Comparison of ENCODE assay signal across 8 mouse cellular contexts in the genomic region with DNA sequence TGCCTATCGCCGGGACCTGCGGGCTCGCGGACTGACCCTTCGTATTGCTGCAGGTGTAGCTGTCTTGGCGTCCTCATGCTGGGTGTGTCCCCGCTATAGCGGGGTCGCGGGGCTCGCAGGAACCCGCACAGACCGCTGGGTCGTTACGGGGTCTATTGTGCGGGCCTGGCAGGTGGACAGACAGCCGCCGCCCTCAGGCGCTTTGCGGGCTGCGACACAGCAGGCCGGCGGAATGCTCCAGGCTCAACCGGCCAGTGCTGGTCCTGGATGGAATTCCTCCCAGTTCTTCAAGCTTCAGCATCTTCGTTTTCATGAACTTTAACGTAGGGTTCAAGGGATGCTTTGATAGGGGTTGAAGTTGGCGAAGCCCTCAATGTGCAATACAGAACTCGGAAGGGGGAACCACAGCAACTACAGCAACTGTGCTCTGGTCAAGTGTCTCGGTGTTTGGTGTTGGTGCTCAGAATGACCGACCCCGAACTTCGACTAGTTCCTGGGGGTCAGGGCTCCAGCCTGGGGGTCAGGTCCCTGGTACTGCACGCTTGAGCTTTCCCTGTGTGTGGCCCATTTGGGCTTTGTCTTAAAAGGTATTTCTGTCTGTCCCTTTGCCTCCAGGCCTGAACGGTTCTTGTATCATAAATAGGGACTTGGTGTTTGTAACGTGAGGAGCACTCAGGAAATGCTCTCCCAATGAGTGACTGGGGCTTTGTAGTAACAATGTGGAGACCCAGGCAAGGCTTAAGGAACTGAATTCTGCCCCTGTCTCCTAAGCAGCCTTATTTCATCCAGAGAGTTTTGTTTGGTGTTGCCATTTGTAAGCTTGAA. TPM values are rescaled to one million over a fixed set of nuclear protein-coding genes. Genes with fewer than 3 reads are reported as not detected.
DNase-seq lines count a peak whose midpoint lies in the region; ATAC-seq and TF ChIP-seq lines count a peak whose summit lies in the region.

No protein-coding gene starts in this region.

- H3K79me2 ChIP-seq in CH12.LX (replicated peaks; ENCODE audit: control insufficient read depth, extremely low read depth, insufficient read depth, poor library complexity, severe bottlenecking) (no peaks in the 10 kb centered on the region), macrophage (ENCODE audit: inconsistent target) (peaks cover 54% of the 10 kb centered on the region)

- H3K36me3 ChIP-seq in CH12.LX (replicated peaks in 1 of 2; ENCODE audit: control insufficient read depth in 1 of 2, insufficient read depth in 1 of 2, low read length in 1 of 2): no peaks in the 10 kb centered on the region
- no peaks in the 10 kb centered on the region for H3K36me3 ChIP-seq in embryonic facial prominence, embryonic 12.5 days
- no peaks in the 10 kb centered on the region for H3K36me3 ChIP-seq in intestine, embryonic 14.5 days (ENCODE audit: control insufficient read depth, insufficient read depth, low read length)
- peaks cover 2% of the 10 kb centered on the region; the same call in 1 of the 2 replicates for H3K36me3 ChIP-seq in macrophage (ENCODE audit: inconsistent target)

- no peak for DNase-seq in frontal cortex, postnatal 25 days (ENCODE audit: low spot score in 2 of 2)
- DNase-seq in CH12.LX (ENCODE audit: extremely low read depth): no peak
- DNase-seq in intestine, embryonic 14.5 days (ENCODE audit: low spot score): no peak
- no peak for DNase-seq in cerebellum, adult 8-10 months
- no peak for DNase-seq in cerebellum, postnatal 14 days

- peaks cover 9% of the 10 kb centered on the region for H3K27me3 ChIP-seq in CH12.LX (replicated peaks)
- H3K27me3 ChIP-seq in embryonic facial prominence, embryonic 12.5 days: peaks cover 29% of the 10 kb centered on the region
- H3K27me3 ChIP-seq in intestine, embryonic 14.5 days (replicated peaks; ENCODE audit: control insufficient read depth, insufficient read depth, low read length): peaks cover 19% of the 10 kb centered on the region

- H3K4me2 ChIP-seq in CH12.LX (ENCODE audit: insufficient read depth, low read depth, poor library complexity, severe bottlenecking): peak overlapping the region; percentile 25
- H3K4me2 ChIP-seq in embryonic facial prominence, embryonic 12.5 days (replicated peaks): peak overlapping the region; percentile 92
- peak overlapping the region; percentile 96 for H3K4me2 ChIP-seq in intestine, embryonic 14.5 days (ENCODE audit: low read length)

- no peak overlapping the region for H3K27ac ChIP-seq in CH12.LX (ENCODE audit: insufficient read depth, low read depth)
- H3K27ac ChIP-seq in embryonic facial prominence, embryonic 12.5 days: no peak overlapping the region
- H3K27ac ChIP-seq in intestine, embryonic 14.5 days (ENCODE audit: low read depth): 0 out of 2 replicates have a peak overlapping the region, but pooled peaks have one; percentile 1
- peak overlapping the region; percentile 43; the same call in 1 of the 2 replicates for H3K27ac ChIP-seq in macrophage

- H3K4me3 ChIP-seq in CH12.LX (replicated peaks in 1 of 3; ENCODE audit: low read depth in 2 of 3, low read length in 2 of 3, poor library complexity in 1 of 3) (peak overlapping the region; percentile 72 to 84 (median 73)), macrophage (ENCODE audit: inconsistent target) (peak overlapping the region; percentile 49)
- H3K4me3 ChIP-seq in embryonic facial prominence, embryonic 12.5 days: peak overlapping the region; percentile 63
- H3K4me3 ChIP-seq in intestine, embryonic 14.5 days (ENCODE audit: low read depth, low read length): peak overlapping the region; percentile 73

- H3K4me1 ChIP-seq in CH12.LX (ENCODE audit: control insufficient read depth in 1 of 2, insufficient read depth in 2 of 2): peaks cover 4 to 44% of the 10 kb centered on the region in 2 experiments; a peak in 3 of 4 replicates
- peaks cover 6% of the 10 kb centered on the region for H3K4me1 ChIP-seq in embryonic facial prominence, embryonic 12.5 days
- H3K4me1 ChIP-seq in intestine, embryonic 14.5 days (replicated peaks; ENCODE audit: control insufficient read depth, insufficient read depth, low read length): no peaks in the 10 kb centered on the region; the same call in 1 of the 2 replicates

- WGBS in embryonic facial prominence, embryonic 12.5 days: 3% methylated on average over 36 of the region's 36 CpGs
- WGBS in intestine, embryonic 14.5 days: 3% methylated on average over 36 of the region's 36 CpGs
- 3% methylated on average over 36 of the region's 36 CpGs for WGBS in macrophage (ENCODE audit: missing documents)

- TF ChIP-seq EP300 in CH12.LX (IDR thresholded peaks at IDR 0.05; ENCODE audit: low read length): no peak

- dilution Hi-C loops in CH12.LX (cut with MboI; ENCODE audit: extremely low pct_ligation_motif_present, extremely low pct_unique_long_range_greater_than_20kb, low sequenced_read_pairs): no loop called here

- peak overlapping the region; percentile 68; the same call in 1 of the 2 replicates for H3K9ac ChIP-seq in CH12.LX (ENCODE audit: insufficient read depth, low read depth)
- peak overlapping the region; percentile 67 for H3K9ac ChIP-seq in embryonic facial prominence, embryonic 12.5 days
- peak overlapping the region; percentile 54 for H3K9ac ChIP-seq in intestine, embryonic 14.5 days (ENCODE audit: low read length)

- TF ChIP-seq RAD21 in CH12.LX (IDR thresholded peaks at IDR 0.05; ENCODE audit: low read depth, low read length): no peak

- TF ChIP-seq CTCF in CH12.LX (conservative IDR thresholded peaks at IDR 0.05 in 1 of 2, IDR thresholded peaks at IDR 0.05 in 1 of 2; ENCODE audit: low read depth in 2 of 2, low read length in 2 of 2): no peak

- in situ Hi-C loops in CH12.LX (cut with MboI; ENCODE audit: low pct_ligation_motif_present, low pct_unique_long_range_greater_than_20kb, low sequenced_read_pairs): no loop called here

- no peak for TF ChIP-seq POLR2A in CH12.LX (IDR thresholded peaks at IDR 0.05; ENCODE audit: low read depth, low read length)

- H3K9me3 ChIP-seq in CH12.LX (replicated peaks; ENCODE audit: low read length): no peaks in the 10 kb centered on the region
- no peaks in the 10 kb centered on the region for H3K9me3 ChIP-seq in embryonic facial prominence, embryonic 12.5 days
- no peaks in the 10 kb centered on the region for H3K9me3 ChIP-seq in intestine, embryonic 14.5 days (ENCODE audit: control insufficient read depth, low read length)

- ATAC-seq in frontal cortex, adult (ENCODE audit: low TSS enrichment): peak; percentile 24; the same call in 1 of the 2 replicates
- ATAC-seq in embryonic facial prominence, embryonic 12.5 days (ENCODE audit: insufficient number of reproducible peaks, insufficient read depth, low FRiP score, low TSS enrichment): no peak
- peak; percentile 29 for ATAC-seq in intestine, embryonic 14.5 days (replicated peaks; ENCODE audit: low FRiP score, low TSS enrichment, low read depth)

TF ChIP-seq in CH12.LX, 34 proteins besides CTCF, POLR2A, EP300 and RAD21:
- peak; percentile 42; the same call in 1 of the 2 replicates for TF ChIP-seq UBTF (IDR thresholded peaks at IDR 0.05; ENCODE audit: low read depth, low read length)
- no peak for TF ChIP-seq GABPA (IDR thresholded peaks at IDR 0.05; ENCODE audit: insufficient replicate concordance, low read depth, low read length)

RNA-seq across cellular contexts. Expression of gene Abca3, which starts 0.8 kb away (rescaled TPM):
- 5.7 and 8.4 TPM in 2 replicates for total RNA-seq in CH12.LX (2012; rRNA removed)
- 3.9 and 4.0 TPM in 2 replicates for total RNA-seq in CH12.LX (2014; rRNA removed)
- polyA plus RNA-seq in CH12.LX (2012; ENCODE audit: insufficient read length, low read depth): 8.7 and 9.1 TPM in 2 replicates
- 7.8 and 9.6 TPM in 2 replicates for polyA plus RNA-seq in embryonic facial prominence, embryonic 12.5 days (2016; fragmentation: Nextera tagmentation; extraction: Ambion mirVana)
- polyA plus RNA-seq in intestine, embryonic 14.5 days (2014; fragmentation: Nextera tagmentation; extraction: Ambion mirVana): 12.8 and 15.5 TPM in 2 replicates
- total RNA-seq in macrophage (2018; cell fraction: chromatin; rRNA removed): 100 to 1,000 TPM in 6 of 26 experiments, 10 to 100 TPM in 20; 19.8 to 111 (median 79.7) TPM
- 10 to 100 TPM; 24.0 to 64.5 (median 43.3) TPM for total RNA-seq in macrophage (2018; cell fraction: cytosol; rRNA removed)
- 100 to 1,000 TPM in 3 of 26 experiments, 10 to 100 TPM in 23; 39.4 to 114 (median 81.4) TPM for total RNA-seq in macrophage (2018; cell fraction: nucleus; rRNA removed)
- polyA plus RNA-seq in macrophage (2018): 26.0 to 44.3 TPM (median 31.7 TPM) in 3 replicates

RNA-seq across cellular contexts. Expression of gene Abca17, which starts 1.7 kb away (rescaled TPM):
- total RNA-seq in CH12.LX (2012; rRNA removed): not detected in 2 replicates
- total RNA-seq in CH12.LX (2014; rRNA removed): 0.35 TPM in 1 of 2 replicates, not detected in the other
- not detected in 2 replicates for polyA plus RNA-seq in CH12.LX (2012; ENCODE audit: insufficient read length, low read depth)
- polyA plus RNA-seq in embryonic facial prominence, embryonic 12.5 days (2016; fragmentation: Nextera tagmentation; extraction: Ambion mirVana): 0.23 TPM in 1 of 2 replicates, not detected in the other
- not detected in 2 replicates for polyA plus RNA-seq in intestine, embryonic 14.5 days (2014; fragmentation: Nextera tagmentation; extraction: Ambion mirVana)
- total RNA-seq in macrophage (2018; cell fraction: chromatin; rRNA removed): 1 to 10 TPM in 7 of 26 experiments, under 1 TPM in 13, not detected in 6; 0.26 to 2.0 (median 0.86) TPM
- under 1 TPM in 20 of 26 experiments, not detected in 6; 0.09 to 0.52 (median 0.18) TPM for total RNA-seq in macrophage (2018; cell fraction: cytosol; rRNA removed)
- total RNA-seq in macrophage (2018; cell fraction: nucleus; rRNA removed): 1 to 10 TPM in 3 of 26 experiments, under 1 TPM in 18, not detected in 5; 0.10 to 2.2 (median 0.57) TPM
- polyA plus RNA-seq in macrophage (2018): 0.16 to 0.30 TPM (median 0.26 TPM) in 3 replicates

Comparison
In these comparisons a context has a peak if more than half of its experiments do, and no peak if none do; other contexts are left out.
1. H3K27ac ChIP-seq: peak in intestine, embryonic 14.5 days (single experiment) and macrophage (single experiment); none in CH12.LX (single experiment) and embryonic facial prominence, embryonic 12.5 days (single experiment).
2. H3K4me2 ChIP-seq: peak in every context shown above with its lines; median percentile 96 in intestine, embryonic 14.5 days; 92 in embryonic facial prominence, embryonic 12.5 days; 25 in CH12.LX.
3. Peak in every context shown above with its lines, with median percentiles within 50 percentile points of each other: H3K4me3 ChIP-seq and H3K9ac ChIP-seq.